Mouse (Mus musculus) neural tube, embryonic 10.5 days (tissue): ENCODE measurements at regions not wholly inside any gene's neighbourhood (a gene's known extent, or its start where the extent isn't known, plus 50 kb on each side); places are given as distances from the start of the nearest gene placed in this dataset.

Source experiments
- DNase-seq: peaks from one replicate; pipeline ENCODE4 v3.0.0-alpha.2; 2017; ENCODE audit warnings: low spot score; ENCODE audit errors: extremely low spot score

DNA sequence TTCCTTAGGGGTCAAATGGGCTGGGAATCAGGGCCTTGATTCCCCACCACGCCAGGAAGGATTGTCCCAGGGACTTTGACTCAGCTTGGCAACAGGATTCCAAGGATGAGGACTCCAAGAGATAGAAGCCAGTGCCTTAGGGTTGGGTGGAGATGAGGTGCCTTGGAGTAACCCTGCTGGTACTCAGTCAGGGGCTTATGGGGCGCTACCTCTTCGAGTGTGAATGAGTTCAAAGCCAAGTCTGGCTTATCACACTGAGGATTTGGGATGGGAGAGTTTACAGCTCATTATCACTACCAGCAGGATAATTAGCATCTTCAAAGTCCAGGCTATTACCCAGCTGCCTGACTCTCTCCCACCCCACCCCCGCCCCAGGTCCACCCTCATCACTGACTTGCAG lies 213.5 kb downstream of the Cdh26 start:
- DNase-seq = no peak

DNA sequence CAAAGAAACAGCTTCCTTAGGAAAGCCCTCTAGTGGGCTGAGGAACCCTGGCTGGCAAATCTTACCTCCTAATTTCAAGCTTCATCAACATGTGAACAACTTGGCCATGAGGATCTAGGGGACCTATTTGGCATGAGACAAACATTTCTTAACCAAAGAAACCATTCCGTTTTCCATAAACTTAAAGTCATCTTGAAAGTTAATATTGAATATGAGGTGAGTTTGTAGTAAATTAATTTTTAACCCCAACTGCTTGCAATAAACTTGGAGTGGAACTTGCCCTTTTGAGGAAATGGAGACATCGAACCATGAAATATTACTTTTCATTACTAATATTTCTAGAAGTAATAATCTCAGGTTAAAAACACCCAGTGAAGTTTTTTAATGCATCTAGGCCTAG lies 229.7 kb downstream of the Cdh26 start:
- no peak for DNase-seq

DNA sequence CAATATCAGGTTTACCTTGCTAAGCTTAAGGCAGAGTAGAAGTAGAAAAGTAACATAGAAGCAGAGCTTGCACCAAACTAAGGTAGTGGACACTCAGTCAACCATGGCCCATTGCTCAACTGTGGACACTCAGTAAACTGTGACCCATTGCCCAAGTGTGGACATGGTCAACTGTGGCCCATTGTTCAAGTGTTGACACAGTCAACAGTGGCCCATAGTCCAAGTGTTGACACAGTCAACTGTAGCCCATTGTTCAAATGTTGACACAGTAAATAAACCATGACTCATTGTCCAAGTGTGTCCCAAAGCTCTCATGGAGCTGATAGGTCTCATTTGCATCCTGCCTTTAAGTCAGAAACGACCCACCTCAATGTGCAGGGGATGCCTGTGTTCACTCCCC lies 232.1 kb downstream of the Cdh26 start:
- no peak for DNase-seq

GRCm38 (mm10) chr2:178664977-178665376 lies 234.6 kb downstream of the Cdh26 start:
- peak; percentile 81 for DNase-seq

DNA sequence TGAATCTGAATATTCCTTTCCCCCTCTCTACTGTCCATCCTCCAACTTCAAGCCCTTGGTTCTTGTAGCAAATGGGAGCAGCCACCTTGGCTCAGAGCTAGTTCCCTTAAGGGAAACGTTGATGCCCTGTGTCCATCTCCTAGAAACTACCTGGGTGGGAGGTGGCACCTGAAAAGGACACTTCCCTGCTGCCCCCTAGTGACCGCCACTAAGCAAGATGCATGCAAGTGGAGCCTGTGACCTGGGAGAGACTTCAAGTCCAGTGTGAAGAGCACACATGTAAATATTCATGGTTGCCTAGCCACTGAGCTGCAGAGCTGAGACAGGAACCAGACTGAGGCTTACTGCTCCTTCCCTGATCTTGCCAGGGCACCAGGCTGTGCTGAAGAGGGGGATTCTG lies 238.1 kb downstream of the Cdh26 start:
- no peak for DNase-seq

GRCm38 (mm10) chr2:178670952-178671351 lies 240.6 kb downstream of the Cdh26 start:
- no peak for DNase-seq

GRCm38 (mm10) chr2:178673621-178674020 lies 243.3 kb downstream of the Cdh26 start:
- no peak for DNase-seq

GRCm38 (mm10) chr2:178674621-178675020 lies 244.3 kb downstream of the Cdh26 start:
- no peak for DNase-seq

DNA sequence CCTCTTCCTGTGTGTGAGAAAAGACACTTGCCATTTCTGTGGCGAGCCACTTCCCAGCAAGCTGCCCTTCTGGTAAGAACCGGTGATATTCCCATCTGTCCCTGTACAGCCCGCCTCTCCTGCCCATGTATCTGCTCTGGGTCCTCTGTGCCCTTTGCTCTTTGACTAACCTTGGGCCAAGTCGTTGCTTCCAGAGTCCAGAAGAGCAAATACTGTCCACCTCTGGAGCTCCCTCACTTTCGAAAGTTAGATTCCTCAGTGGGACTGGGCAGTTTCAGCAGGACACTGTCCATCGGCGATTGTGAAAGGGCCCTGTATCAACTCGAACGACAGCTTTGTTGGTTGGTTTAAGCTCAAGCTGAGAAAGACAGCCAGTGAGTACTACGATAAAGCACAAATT lies 246.6 kb downstream of the Cdh26 start:
- DNase-seq = no peak

GRCm38 (mm10) chr2:178680368-178680767 lies 250.0 kb downstream of the Cdh26 start:
- DNase-seq = no peak

- DNase-seq = no peak
These were observed 254.0 kb downstream of the Cdh26 start for GRCm38 (mm10) chr2:178684026-178684958.

DNA sequence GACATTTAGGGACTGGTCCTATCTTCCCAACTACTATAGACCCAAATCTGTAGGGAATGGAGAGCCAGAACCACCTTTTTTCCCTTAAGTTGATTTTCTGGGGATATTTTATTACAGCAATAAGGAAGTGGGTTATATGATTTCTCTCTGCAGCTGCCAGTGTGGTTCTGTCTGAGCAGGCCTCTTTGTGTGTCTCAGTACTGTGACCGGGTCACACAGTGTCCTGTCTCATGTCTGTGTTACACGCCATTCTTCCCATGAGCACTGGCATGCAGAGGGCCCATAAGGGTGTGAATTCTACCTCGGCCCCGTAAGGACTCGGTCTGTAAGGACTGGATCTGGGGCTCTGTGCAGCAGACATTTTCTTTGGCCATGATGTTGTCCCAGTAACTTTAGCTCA lies 254.9 kb downstream of the Cdh26 start:
- no peak for DNase-seq

DNA sequence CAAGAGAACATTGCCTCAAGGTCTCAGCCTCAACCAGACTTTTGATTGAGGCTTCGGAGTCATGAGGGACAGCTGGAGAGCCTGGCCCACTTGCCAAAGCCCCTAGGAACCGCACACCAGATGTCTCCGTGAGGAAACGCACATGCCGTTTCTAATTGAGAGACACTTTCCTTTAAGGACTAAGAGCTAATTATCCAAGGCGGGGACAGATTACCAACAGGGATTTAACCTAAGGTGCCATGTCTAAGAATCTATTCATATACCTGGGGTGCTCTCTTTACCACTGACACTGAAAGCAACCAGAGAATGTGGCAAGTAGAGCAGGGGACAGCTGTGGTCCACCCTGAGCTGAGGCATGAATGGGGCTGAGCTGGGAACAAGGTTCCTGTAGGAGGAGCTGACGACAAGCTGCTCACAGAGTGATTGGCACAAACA lies 255.9 kb downstream of the Cdh26 start:
- DNase-seq = no peak

- DNase-seq = no peak
These were observed 258.3 kb downstream of the Cdh26 start for GRCm38 (mm10) chr2:178688586-178688985.

DNA sequence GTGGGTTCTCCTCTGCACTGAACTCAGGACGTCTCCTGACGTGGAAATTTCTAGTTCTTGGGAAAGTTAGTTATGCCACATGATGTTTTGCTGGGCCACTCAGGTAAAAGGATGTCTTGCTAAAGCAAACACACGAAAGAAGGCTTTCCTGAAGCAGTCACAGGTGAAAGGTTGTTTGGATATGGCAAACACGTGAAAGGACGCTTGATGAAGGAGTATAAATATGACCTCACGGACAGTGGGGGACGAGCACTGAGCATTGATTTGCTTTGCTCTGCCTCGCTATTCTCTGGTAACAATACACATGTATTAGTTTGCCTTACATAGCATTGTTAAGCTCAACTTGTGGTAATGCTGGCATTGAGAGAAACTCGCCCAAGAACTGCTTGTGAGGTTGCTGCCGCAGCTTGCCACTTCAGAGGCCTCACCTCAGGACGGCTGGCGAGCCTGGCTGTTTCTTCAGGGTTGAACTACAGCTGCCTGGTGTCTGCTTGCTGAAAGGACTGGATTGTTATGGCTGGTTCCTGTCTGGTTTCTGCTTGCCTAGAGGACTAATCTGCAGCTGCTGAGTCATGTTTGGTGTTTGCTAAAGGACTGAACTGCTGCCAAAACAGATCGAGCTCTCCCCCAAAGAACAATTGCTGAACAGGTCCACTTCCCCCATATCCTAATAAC lies 261.0 kb downstream of the Cdh26 start:
- no peak for DNase-seq

DNA sequence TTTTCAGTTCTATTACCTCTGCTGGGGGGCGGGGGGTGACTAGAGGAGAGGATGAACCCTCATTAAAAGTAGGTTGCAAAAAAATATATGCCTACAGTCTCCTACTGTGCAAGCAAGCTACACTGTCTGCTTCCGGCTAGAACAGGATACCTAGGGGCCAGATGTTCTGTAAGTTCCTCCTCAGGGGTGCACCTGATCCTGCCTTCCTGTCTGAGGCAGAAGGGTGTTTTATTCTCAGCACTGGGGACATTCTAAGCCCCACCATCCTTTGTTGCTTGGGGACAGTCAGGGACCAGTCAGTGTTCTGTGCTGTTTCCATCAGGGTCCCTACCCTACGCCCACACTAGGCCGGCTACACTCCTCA lies 261.5 kb downstream of the Cdh26 start:
- DNase-seq = no peak

GRCm38 (mm10) chr2:178692231-178692630 lies 261.9 kb downstream of the Cdh26 start:
- no peak for DNase-seq

DNA sequence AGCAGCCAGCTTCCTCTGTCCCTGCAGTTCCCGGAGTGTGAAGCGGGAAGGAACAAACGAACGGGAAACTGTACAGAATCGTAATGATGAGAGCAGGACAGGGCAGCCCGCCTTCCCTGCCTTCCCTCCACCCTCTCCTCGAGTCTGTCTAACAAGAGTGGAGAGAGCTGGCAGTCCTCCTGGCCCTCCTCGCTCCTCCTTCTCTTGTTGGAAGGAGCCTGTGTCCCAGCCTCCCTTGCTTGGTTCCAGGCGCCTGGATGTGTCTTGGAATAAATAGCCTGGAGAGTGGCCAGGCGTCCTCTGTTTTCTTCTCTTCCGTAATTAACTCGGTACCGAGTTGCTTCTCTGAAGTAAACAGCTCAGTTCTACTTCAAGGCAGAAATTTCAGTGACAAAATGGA lies 268.3 kb downstream of the Cdh26 start:
- DNase-seq = no peak

DNA sequence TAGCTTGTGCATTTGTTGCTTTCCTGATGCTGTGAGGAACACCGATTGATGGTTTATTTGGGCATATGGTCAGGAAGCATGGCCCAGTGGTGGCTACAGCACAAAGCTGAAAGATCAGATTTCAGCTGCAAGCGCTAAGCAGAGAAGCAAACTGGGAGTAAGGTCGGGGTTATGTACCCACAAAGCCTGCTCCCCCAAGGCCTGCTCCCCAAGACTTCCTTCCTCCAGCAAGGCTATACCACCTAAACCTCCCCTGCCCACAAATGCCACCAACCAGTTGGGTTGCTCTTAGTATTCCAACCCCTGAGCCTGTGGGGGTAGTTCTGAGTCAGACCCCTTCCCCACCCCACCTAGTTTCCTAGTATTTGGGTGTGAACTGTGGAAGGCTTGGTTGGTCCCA lies 270.5 kb downstream of the Cdh26 start:
- DNase-seq = no peak

DNA sequence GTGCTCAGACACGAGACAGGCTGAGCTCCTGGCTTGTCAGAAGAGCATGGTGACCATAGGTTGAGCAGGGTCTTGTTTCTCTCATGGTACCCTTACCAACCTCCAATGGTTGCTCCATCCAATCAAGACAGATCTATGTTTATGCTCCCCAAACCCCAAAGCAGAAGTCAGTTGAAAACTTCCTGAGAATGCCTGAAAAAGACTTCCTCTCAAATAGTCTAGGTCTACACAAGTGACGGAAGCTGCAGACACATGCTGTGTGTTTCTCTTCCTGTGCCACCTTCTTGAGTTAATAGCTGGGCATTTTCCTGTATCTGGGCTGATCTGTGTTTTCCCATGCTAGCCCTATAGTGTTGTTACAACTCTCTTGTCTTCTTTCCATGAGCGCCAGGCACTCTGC lies 274.2 kb downstream of the Cdh26 start:
- DNase-seq = no peak

DNA sequence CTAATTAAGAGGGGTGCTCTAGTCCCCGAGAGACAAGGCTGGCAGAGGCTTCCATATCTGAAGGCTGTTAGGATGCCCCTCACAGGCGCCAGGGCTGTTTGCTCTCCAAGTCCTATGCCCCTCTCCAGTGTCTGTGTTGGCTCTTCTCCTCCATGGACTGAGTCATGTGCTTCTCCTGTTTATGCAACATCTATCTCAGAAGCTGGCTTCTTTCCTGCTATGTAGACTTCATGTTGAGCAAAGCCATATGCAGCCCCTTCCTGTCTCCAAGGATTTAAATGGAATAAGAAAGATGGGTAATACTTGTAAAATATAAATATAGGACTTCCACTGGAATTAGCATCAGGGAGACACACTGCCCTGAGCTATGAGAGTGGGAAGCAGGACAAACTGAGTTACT lies 278.3 kb downstream of the Cdh26 start:
- no peak for DNase-seq

- no peak for DNase-seq
These were observed 279.0 kb downstream of the Cdh26 start for GRCm38 (mm10) chr2:178709192-178709881.
